Mouse (Mus musculus) C2C12 (cell line): Measurements from ENCODE around the gene Skap1. TPM values are rescaled to one million over a fixed set of nuclear protein-coding genes. Genes with fewer than 3 reads are reported as not detected.

Experiments
- H3K27me3 ChIP-seq: one replicate; pipeline ENCODE4 v1.6.1; 2011; ENCODE audit not compliant: control insufficient read depth, insufficient read depth, insufficient read length
- H3K36me3 ChIP-seq: one replicate; pipeline ENCODE4 v1.6.1; 2011; ENCODE audit not compliant: control insufficient read depth, insufficient read depth
- H3K4me3 ChIP-seq: one replicate; pipeline ENCODE4 v1.5.1; 2011; ENCODE audit warnings: mild to moderate bottlenecking, control low read depth; ENCODE audit not compliant: poor library complexity, insufficient read depth, severe bottlenecking
- H3K79me2 ChIP-seq: one replicate; pipeline ENCODE4 v1.6.1; 2011; ENCODE audit not compliant: control insufficient read depth, insufficient read depth
- H3K79me3 ChIP-seq: one replicate; pipeline ENCODE4 v1.6.1; 2011; ENCODE audit warnings: low read depth, control low read depth
- H3ac ChIP-seq: one replicate; pipeline ENCODE3; 2011; ENCODE audit warnings: low read depth; ENCODE audit not compliant: control insufficient read depth, insufficient read length
- CEBPB ChIP-seq: IDR thresholded peaks from one replicate; pipeline ENCODE4 v1.6.1; 2011; ENCODE audit warnings: low read depth, mild to moderate bottlenecking, control low read depth, moderate library complexity
- CTCF ChIP-seq: IDR thresholded peaks from one replicate; pipeline ENCODE4 v1.5.1; 2011; ENCODE audit not compliant: control insufficient read depth, insufficient read depth, insufficient read length
- FOSL1 ChIP-seq: IDR thresholded peaks from one replicate; pipeline ENCODE4 v1.8.0; 2011; ENCODE audit warnings: mild to moderate bottlenecking, low read length; ENCODE audit not compliant: poor library complexity, insufficient read depth, severe bottlenecking
- MAX ChIP-seq: IDR thresholded peaks from one replicate; pipeline ENCODE4 v1.6.1; 2011; ENCODE audit warnings: mild to moderate bottlenecking, control low read depth
- MYOD1 ChIP-seq: IDR thresholded peaks from one replicate; pipeline ENCODE4 v1.6.1; 2011; ENCODE audit warnings: low read depth; ENCODE audit not compliant: control insufficient read depth, insufficient read length
- MYOG ChIP-seq: IDR thresholded peaks from one replicate; pipeline ENCODE4 v1.6.1; 2011; ENCODE audit not compliant: control insufficient read depth, insufficient read length; ENCODE audit errors: extremely low read depth
- USF1 ChIP-seq: IDR thresholded peaks from one replicate; pipeline ENCODE4 v1.6.1; 2011; ENCODE audit warnings: low read depth, mild to moderate bottlenecking, control low read depth, moderate library complexity
- polyA plus RNA-seq: library from polyadenylated mRNA; unstranded; fragments of >200 nt; fragmentation: generic; extraction: Trizol; gene quantifications from one replicate; pipeline ENCODE4 v1.2.1, GENCODE M21; 2012; ENCODE audit warnings: missing spikeins

Skap1 gene
- polyA plus RNA-seq, 1 experiment = 0.04 TPM

DNA sequence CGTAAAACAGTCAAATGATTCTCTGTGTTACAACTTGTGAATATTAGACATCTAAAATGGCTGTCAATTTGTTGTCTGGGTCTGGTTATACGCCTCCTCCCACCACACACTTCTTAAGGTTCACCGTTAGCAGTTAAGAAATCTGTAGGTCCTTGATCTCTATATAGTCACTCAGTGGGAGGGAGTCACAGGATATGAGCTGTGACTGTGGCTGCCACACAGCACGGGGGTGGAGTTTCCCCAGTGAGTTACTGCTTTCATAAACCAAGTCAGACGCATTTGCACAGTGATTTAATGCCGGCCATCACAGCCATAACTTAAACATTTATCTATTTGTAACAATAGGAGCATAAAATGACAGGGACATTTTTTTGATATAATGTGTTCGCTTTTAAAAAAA, 2.6 kb downstream of the Skap1 start:
- Histone ChIP-seq H3K36me3 (no peaks in the 10 kb centered on the region), H3K27me3 (peaks cover 75% of the 10 kb centered on the region), H3ac (no peak overlapping the region), H3K79me3 (no peaks in the 10 kb centered on the region), H3K4me3 (no peak overlapping the region), H3K79me2 (no peaks in the 10 kb centered on the region)
- TF ChIP-seq MYOD1 (no peak), USF1 (no peak), CTCF (no peak), FOSL1 (no peak), MAX (no peak), CEBPB (no peak), MYOG (no peak)

DNA sequence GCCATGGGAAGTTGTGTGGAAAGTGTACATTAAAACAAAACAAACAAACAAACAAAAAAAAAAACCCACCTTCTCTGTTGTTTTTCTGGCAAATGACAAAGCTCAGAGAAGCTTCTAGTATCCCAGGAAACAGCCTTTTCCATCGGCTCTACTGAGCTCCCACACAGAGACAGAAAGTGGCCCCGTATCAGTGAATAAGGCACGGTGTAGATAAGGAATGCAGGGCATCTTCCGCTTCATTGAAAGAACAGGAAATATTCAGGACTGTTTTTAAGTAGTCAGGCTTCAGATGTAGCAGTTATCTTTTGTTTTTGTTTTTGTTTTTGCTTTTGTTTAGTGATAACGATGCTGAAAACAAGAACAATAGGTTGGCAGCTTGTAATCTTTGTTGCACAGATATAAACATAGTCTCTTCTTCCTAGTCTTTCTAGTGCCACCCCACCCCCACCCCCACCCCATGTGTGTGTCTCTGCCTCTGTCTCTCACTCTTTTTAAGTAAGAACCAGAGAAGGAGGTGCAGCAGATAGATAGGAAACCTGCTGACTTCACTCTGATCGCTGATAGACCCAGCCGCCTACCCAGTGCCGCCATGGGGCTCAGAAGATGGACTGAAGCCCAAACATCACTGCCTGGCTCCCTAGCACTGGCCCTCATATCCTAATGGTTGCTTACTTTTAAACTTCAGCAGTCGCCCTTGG, 3.8 kb downstream of the Skap1 start:
- Histone ChIP-seq H3ac (no peak overlapping the region), H3K4me3 (no peak overlapping the region), H3K27me3 (peaks cover 72% of the 10 kb centered on the region), H3K79me3 (no peaks in the 10 kb centered on the region), H3K36me3 (no peaks in the 10 kb centered on the region), H3K79me2 (no peaks in the 10 kb centered on the region)
- TF ChIP-seq MAX (no peak), MYOD1 (no peak), FOSL1 (no peak), USF1 (no peak), MYOG (no peak), CTCF (no peak), CEBPB (no peak)

DNA sequence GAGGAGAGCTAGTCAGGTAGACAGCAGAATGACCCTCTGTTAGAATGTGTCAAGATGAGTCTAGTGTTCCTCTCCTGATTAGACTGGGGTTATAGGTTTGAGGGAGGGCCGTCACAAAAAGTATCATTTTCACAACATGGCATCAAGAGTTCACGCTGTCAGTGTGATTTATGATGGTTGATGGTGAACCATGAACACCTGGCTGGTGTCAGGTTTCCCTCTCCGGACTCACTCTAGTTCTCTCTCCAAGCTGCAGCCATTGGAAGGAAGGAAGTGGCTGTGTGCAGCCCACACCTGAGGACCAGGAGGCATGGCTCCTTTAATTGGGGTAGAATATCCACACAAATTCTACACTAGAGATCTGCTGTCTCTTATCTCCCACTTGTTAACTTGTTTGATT, 18.3 kb downstream of the Skap1 start:
- no peak for TF ChIP-seq MYOD1
- no peak for TF ChIP-seq USF1
- TF ChIP-seq MAX = no peak
- TF ChIP-seq CTCF = no peak
- TF ChIP-seq CEBPB = no peak
- TF ChIP-seq MYOG = no peak
- TF ChIP-seq FOSL1 = no peak
- Histone ChIP-seq H3ac (no peak overlapping the region), H3K36me3 (no peaks in the 10 kb centered on the region), H3K4me3 (no peak overlapping the region), H3K79me2 (no peaks in the 10 kb centered on the region), H3K79me3 (no peaks in the 10 kb centered on the region), H3K27me3 (peaks cover 42% of the 10 kb centered on the region)

DNA sequence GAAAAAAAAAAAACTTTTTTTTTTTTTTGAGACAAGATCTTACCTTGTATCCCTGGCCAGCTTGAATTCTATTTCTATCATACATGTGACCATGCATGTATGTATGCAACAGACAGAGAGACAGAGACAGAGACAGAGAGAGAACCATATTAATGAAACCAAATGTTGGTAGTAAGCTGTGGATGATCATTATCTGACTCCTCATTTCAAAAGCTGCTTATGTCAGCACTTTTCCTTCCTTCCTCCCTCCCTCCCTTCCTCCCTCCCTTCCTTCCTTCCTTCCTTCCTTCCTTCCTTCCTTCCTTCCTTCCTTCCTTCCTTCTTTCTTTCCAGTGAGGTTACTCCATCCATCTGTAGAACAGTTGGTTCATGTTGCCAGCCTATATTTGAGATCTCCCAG, 18.8 kb downstream of the Skap1 start:
- H3K36me3 ChIP-seq = no peaks in the 10 kb centered on the region
- H3K79me2 ChIP-seq = no peaks in the 10 kb centered on the region
- no peaks in the 10 kb centered on the region for H3K79me3 ChIP-seq
- TF ChIP-seq MAX (no peak), FOSL1 (no peak), USF1 (no peak), MYOD1 (no peak), MYOG (no peak), CTCF (no peak), CEBPB (no peak)
- peaks cover 39% of the 10 kb centered on the region for H3K27me3 ChIP-seq
- no peak overlapping the region for H3K4me3 ChIP-seq
- no peak overlapping the region for H3ac ChIP-seq

DNA sequence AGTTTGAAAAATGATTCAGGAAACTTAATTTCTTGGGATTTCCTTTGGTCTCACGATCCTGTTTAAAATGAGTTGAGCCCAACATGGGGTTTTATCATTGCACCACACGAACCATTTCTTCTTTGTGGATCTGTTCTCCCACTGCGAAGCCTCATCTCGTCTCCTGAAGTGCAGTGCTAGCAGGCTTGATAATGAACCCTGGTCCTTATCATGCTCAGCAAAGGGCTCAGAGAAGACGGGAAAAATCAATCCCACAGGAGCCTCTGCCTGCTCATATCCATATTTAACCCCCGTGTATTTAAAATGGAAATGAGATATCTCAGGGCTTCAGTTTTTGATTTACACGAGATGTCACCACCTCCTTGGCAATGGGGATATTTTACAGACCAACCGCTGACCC, 34.1 kb downstream of the Skap1 start:
- no peaks in the 10 kb centered on the region for H3K79me2 ChIP-seq
- no peaks in the 10 kb centered on the region for H3K36me3 ChIP-seq
- no peak overlapping the region for H3ac ChIP-seq
- H3K79me3 ChIP-seq = no peaks in the 10 kb centered on the region
- peaks cover 45% of the 10 kb centered on the region for H3K27me3 ChIP-seq
- TF ChIP-seq FOSL1 (no peak), USF1 (no peak), CEBPB (no peak), MYOD1 (no peak), CTCF (no peak), MAX (no peak), MYOG (no peak)
- no peak overlapping the region for H3K4me3 ChIP-seq

DNA sequence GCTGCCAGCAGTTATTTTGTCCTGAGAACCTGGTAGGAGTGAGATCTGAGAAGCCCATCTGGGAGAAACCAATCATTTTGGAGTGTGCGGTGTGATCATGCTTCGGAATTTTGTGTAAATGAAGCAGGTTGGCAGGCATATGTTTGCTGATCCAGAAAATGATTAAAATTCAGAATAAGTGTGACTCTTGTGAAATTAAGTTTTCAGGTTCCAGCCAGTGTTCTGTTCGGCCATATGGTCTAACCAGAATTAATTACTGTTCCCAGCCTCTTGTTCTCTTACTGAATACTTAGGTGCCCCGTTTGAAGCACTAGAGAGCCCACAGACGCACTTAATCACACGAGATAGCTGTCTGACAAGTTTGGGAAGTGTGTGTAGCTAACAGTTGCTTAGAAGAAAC, 36.6 kb downstream of the Skap1 start:
- no peaks in the 10 kb centered on the region for H3K79me3 ChIP-seq
- no peak overlapping the region for H3K4me3 ChIP-seq
- TF ChIP-seq MYOG = no peak
- no peak for TF ChIP-seq FOSL1
- no peaks in the 10 kb centered on the region for H3K79me2 ChIP-seq
- no peaks in the 10 kb centered on the region for H3K36me3 ChIP-seq
- no peak overlapping the region for H3ac ChIP-seq
- peaks cover 45% of the 10 kb centered on the region for H3K27me3 ChIP-seq
